Mouse (Mus musculus) left cerebral cortex, postnatal 25 days (tissue): ENCODE measurements at regions not wholly inside any gene's neighbourhood (a gene's known extent, or its start where the extent isn't known, plus 50 kb on each side); places are given as distances from the start of the nearest gene placed in this dataset.

Source experiments
- DNase-seq, 2 experiments: peaks; one replicate each; pipeline ENCODE4 v3.0.0; 2022; ENCODE audit warnings: low spot score in 2 of 2, mixed read lengths in 1 of 2
- intact Hi-C: fragments of 180-260 bp; cut with DNase I; formaldehyde crosslinking; loops from one replicate; pipeline ENCODE4 v1.15.1; 2025

- no peak for DNase-seq
- intact Hi-C loops = no loop called here
Observed at GRCm38 (mm10) chr12:10567881-10568280, 177.3 kb downstream of the Rdh14 start.

GRCm38 (mm10) chr12:10571643-10572377, 181.2 kb downstream of the Rdh14 start:
- intact Hi-C loops = no loop called here
- DNase-seq = peak in 1 of 2 experiments; percentile 7

GRCm38 (mm10) chr12:10572378-10572650, 181.7 kb downstream of the Rdh14 start:
- intact Hi-C loops = no loop called here
- DNase-seq = peak in 1 of 2 experiments; percentile 43

- intact Hi-C loops = no loop called here
- DNase-seq = no peak
Observed at GRCm38 (mm10) chr12:10573381-10573780, 182.8 kb downstream of the Rdh14 start.

GRCm38 (mm10) chr12:10582840-10583614, 192.5 kb downstream of the Rdh14 start:
- no peak for DNase-seq
- intact Hi-C loops = no loop called here

GRCm38 (mm10) chr12:10584026-10584425, 193.5 kb downstream of the Rdh14 start:
- DNase-seq = no peak
- intact Hi-C loops = no loop called here

- intact Hi-C loops = loop anchor here (2.0 to 5.0 kb wide), 2 partner anchors 1017 to 1537 kb away; partner anchors contain the start of gene Osr1
- peak; percentile 72 to 82 for DNase-seq
Observed at GRCm38 (mm10) chr12:10589537-10589936, 199.0 kb downstream of the Rdh14 start.

GRCm38 (mm10) chr12:10597976-10598746, 207.6 kb downstream of the Rdh14 start:
- intact Hi-C loops = loop anchor here (1.0 kb wide), 1 partner anchor 580 kb away; no protein-coding TSS in a partner anchor
- peak; percentile 49 to 68 for DNase-seq

GRCm38 (mm10) chr12:10600111-10600510, 209.5 kb downstream of the Rdh14 start:
- intact Hi-C loops = no loop called here
- no peak for DNase-seq

- no peak for DNase-seq
Observed at GRCm38 (mm10) chr12:10618319-10618718, 227.7 kb downstream of the Rdh14 start.

GRCm38 (mm10) chr12:10620541-10620940, 230.0 kb downstream of the Rdh14 start:
- intact Hi-C loops = no loop called here
- no peak for DNase-seq

More at GRCm38 (mm10) chr12:10618319-10618718, 227.7 kb downstream of the Rdh14 start:
- intact Hi-C loops = no loop called here

GRCm38 (mm10) chr12:10638591-10638990, 248.0 kb downstream of the Rdh14 start:
- intact Hi-C loops = no loop called here
- no peak for DNase-seq

- intact Hi-C loops = no loop called here
- peak; percentile 11 to 16 for DNase-seq
Observed at GRCm38 (mm10) chr12:10654466-10655184, 264.1 kb downstream of the Rdh14 start.

GRCm38 (mm10) chr12:10655185-10655544, 264.6 kb downstream of the Rdh14 start:
- no peak for DNase-seq
- intact Hi-C loops = no loop called here

GRCm38 (mm10) chr12:10658826-10659225, 268.3 kb downstream of the Rdh14 start:
- intact Hi-C loops = no loop called here
- no peak for DNase-seq

GRCm38 (mm10) chr12:10686747-10687146, 296.2 kb downstream of the Rdh14 start:
- DNase-seq = no peak
- intact Hi-C loops = loop anchor here (5.0 kb wide), 1 partner anchor 121 kb away; no protein-coding TSS in a partner anchor
